Mouse (Mus musculus): Measurements from ENCODE around the gene Nodal.

DNA sequence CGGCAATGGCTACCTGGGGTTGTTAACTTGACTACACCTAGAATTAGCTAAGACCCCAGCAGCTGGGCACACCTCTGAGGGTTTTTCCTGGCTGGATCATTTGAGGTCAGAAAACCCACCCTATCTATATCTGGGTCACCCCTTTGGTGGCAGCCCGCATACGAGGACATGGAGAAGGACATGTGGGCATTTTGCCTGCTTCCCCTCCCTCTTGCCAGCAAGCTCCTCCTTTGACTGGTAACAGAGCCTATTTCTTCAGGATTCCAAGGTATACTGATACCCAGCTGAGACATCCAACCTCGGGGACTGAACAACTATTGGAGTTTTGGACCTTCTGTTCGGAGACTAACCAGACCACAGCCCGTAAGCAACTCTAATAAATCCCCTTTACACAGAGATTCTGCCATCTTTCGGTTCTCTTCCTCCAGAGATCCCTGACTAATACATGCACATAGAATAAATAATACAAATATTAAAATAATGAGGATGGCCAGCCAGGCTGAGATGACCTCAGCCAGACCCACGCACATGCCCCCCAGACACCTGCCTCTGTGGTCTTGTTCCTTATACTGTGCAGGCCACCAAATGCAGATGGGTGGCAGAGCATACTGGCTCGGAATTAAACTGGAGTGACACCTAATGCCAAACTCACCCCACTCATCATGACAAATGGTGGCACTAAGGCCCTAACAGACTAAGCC is 45.7 kb upstream of the Nodal start:
- TF ChIP-seq CTCF (IDR thresholded peaks at IDR 0.05; ENCODE audit: control insufficient read depth, insufficient read depth, low read length) (no peak), POLR2A (IDR thresholded peaks at IDR 0.05; ENCODE audit: borderline replicate concordance, control insufficient read depth, low read depth, low read length) (no peak)
